Comparison of ENCODE assay signal across 7 mouse cellular contexts in the genomic region with DNA sequence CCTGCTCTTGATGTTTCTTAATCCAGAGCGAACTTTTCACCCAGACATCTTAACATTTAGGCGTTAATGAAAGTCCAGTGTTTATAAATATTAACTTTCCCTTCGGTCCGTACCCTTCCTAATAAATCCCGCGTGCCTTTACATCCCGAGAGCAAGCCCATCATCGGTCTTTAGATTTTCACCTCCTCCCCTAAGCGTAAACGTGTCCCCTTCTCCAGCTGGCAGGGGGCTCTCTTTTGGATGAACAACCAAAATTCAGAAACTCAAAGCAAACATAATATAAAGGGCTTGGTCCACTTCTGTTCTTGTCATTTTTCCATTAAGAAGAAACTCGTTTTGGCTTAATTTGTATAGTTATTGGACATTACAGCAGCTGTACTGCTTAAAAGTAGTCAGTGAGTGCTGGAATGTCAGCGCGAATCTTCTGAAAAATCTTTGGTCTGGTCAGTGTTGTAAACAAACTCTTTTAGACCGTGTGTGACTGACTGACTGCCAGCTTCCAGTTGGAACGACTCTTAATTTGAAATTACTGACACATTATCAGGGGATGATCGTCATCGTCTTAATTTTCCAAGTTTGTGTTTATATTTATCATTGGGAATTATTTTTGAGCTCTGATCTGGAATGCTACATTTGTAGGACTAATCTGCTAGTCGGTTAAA. TPM values are rescaled to one million over a fixed set of nuclear protein-coding genes. Genes with fewer than 3 reads are reported as not detected.
A peak's percentile ranks its signal among the peaks of the same experiment; 100 is the strongest.
DNase-seq lines count a peak whose midpoint lies in the region; ATAC-seq and TF ChIP-seq lines count a peak whose summit lies in the region.

No protein-coding gene starts in this region.

- no peak for TF ChIP-seq POLR2A in bone marrow macrophage, adult 2 months (IDR thresholded peaks at IDR 0.05; ENCODE audit: borderline replicate concordance, low read depth, low read length)

- in situ Hi-C loops in ES-E14 (cut with MboI; ENCODE audit: low sequenced_read_pairs in 2 of 2, unreplicated experiment in 2 of 2): no loop called here

- no peak overlapping the region for H3K27ac ChIP-seq in ES-E14 (ENCODE audit: insufficient read depth, low read depth, low read length, poor library complexity, severe bottlenecking)
- peak overlapping the region; percentile 74 for H3K27ac ChIP-seq in bone marrow macrophage, adult 2 months (ENCODE audit: insufficient read depth, low read depth, low read length)
- H3K27ac ChIP-seq in heart, embryonic 10.5 days: peak overlapping the region; percentile 96
- H3K27ac ChIP-seq in kidney, embryonic 16.5 days (ENCODE audit: low read length): peak overlapping the region; percentile 92
- H3K27ac ChIP-seq in midbrain, embryonic 12.5 days (replicated peaks): no peak overlapping the region

- no peak for DNase-seq in ES-E14 (ENCODE audit: low read depth, low spot score)
- DNase-seq in heart, embryonic 10.5 days (ENCODE audit: low spot score): no peak
- DNase-seq in layer of hippocampus, postnatal 36 days: no peak
- no peak for DNase-seq in layer of hippocampus, adult 18-20 months (ENCODE audit: low spot score in 2 of 2)

- no peaks in the 10 kb centered on the region for H3K27me3 ChIP-seq in heart, embryonic 10.5 days (ENCODE audit: insufficient read depth, poor library complexity, severe bottlenecking)
- H3K27me3 ChIP-seq in kidney, embryonic 16.5 days (ENCODE audit: insufficient read depth, low read length): no peaks in the 10 kb centered on the region
- H3K27me3 ChIP-seq in midbrain, embryonic 12.5 days: no peaks in the 10 kb centered on the region

- peak overlapping the region; percentile 90 to 99 for H3K4me3 ChIP-seq in ES-E14 (ENCODE audit: insufficient read depth in 1 of 2, low read depth in 1 of 2, low read length in 2 of 2, poor library complexity in 1 of 2, severe bottlenecking in 1 of 2)
- H3K4me3 ChIP-seq in bone marrow macrophage, adult 2 months (ENCODE audit: insufficient read depth, low read length): peak overlapping the region; percentile 97
- H3K4me3 ChIP-seq in heart, embryonic 10.5 days: peak overlapping the region; percentile 75
- peak overlapping the region; percentile 84 for H3K4me3 ChIP-seq in kidney, embryonic 16.5 days (ENCODE audit: low read length)
- peak overlapping the region; percentile 76 for H3K4me3 ChIP-seq in midbrain, embryonic 12.5 days

- 2% methylated on average over 18 of the region's 18 CpGs for WGBS in heart, embryonic 10.5 days
- 3% methylated on average over 18 of the region's 18 CpGs for WGBS in kidney, embryonic 16.5 days
- 6% methylated on average over 18 of the region's 18 CpGs for WGBS in midbrain, embryonic 12.5 days

- H3K9ac ChIP-seq in ES-E14 (ENCODE audit: insufficient read depth, low read depth, low read length, poor library complexity, severe bottlenecking): peak overlapping the region; percentile 97
- H3K9ac ChIP-seq in kidney, embryonic 16.5 days (replicated peaks; ENCODE audit: low read length): peak overlapping the region; percentile 91
- peak overlapping the region; percentile 82 for H3K9ac ChIP-seq in midbrain, embryonic 12.5 days (replicated peaks)

- no peak for TF ChIP-seq CTCF in bone marrow macrophage, adult 2 months (IDR thresholded peaks at IDR 0.05; ENCODE audit: low read depth, low read length)

- ATAC-seq in kidney, embryonic 16.5 days (ENCODE audit: low FRiP score, low TSS enrichment): no peak
- no peak for ATAC-seq in midbrain, embryonic 12.5 days (ENCODE audit: low FRiP score, low read depth)

- H3K4me1 ChIP-seq in ES-E14 (ENCODE audit: control insufficient read depth in 2 of 2, insufficient read depth in 2 of 2, low read length in 2 of 2, poor library complexity in 1 of 2): peaks cover 13 to 18% of the 10 kb centered on the region in 2 experiments
- peaks cover 15% of the 10 kb centered on the region for H3K4me1 ChIP-seq in bone marrow macrophage, adult 2 months (ENCODE audit: control insufficient read depth, insufficient read depth, low read length)
- H3K4me1 ChIP-seq in heart, embryonic 10.5 days: peaks cover 34% of the 10 kb centered on the region
- peaks cover 15% of the 10 kb centered on the region for H3K4me1 ChIP-seq in kidney, embryonic 16.5 days (ENCODE audit: insufficient read depth, low read length)
- H3K4me1 ChIP-seq in midbrain, embryonic 12.5 days: peaks cover 12% of the 10 kb centered on the region

- no peaks in the 10 kb centered on the region for H3K9me3 ChIP-seq in ES-E14 (ENCODE audit: control insufficient read depth, insufficient read depth, low read depth, low read length)
- H3K9me3 ChIP-seq in heart, embryonic 10.5 days: no peaks in the 10 kb centered on the region
- H3K9me3 ChIP-seq in kidney, embryonic 16.5 days (ENCODE audit: low read length): no peaks in the 10 kb centered on the region
- no peaks in the 10 kb centered on the region for H3K9me3 ChIP-seq in midbrain, embryonic 12.5 days

- H3K4me2 ChIP-seq in kidney, embryonic 16.5 days (replicated peaks; ENCODE audit: low read depth, low read length): peak overlapping the region; percentile 78
- peak overlapping the region; percentile 69 for H3K4me2 ChIP-seq in midbrain, embryonic 12.5 days (replicated peaks)

- H3K36me3 ChIP-seq in ES-E14 (ENCODE audit: control insufficient read depth, insufficient read depth, low read length, poor library complexity, severe bottlenecking): no peaks in the 10 kb centered on the region
- no peaks in the 10 kb centered on the region for H3K36me3 ChIP-seq in heart, embryonic 10.5 days
- no peaks in the 10 kb centered on the region for H3K36me3 ChIP-seq in kidney, embryonic 16.5 days (ENCODE audit: insufficient read depth, low read length)
- H3K36me3 ChIP-seq in midbrain, embryonic 12.5 days: no peaks in the 10 kb centered on the region

TF ChIP-seq in ES-E14, 5 proteins besides CTCF, POLR2A, EP300 and RAD21:
- TF ChIP-seq ZC3H11A (IDR thresholded peaks at IDR 0.05; ENCODE audit: borderline replicate concordance, low read depth, low read length) (no peak), ZNF384 (IDR thresholded peaks at IDR 0.05; ENCODE audit: low read depth, low read length) (no peak), CHD2 (IDR thresholded peaks at IDR 0.05; ENCODE audit: low read depth, low read length) (no peak), MAFK (IDR thresholded peaks at IDR 0.05; ENCODE audit: insufficient read depth, low read depth, low read length) (no peak), HCFC1 (IDR thresholded peaks at IDR 0.05; ENCODE audit: borderline replicate concordance, insufficient read depth, low read length) (no peak)

RNA-seq across cellular contexts. Expression of a gene that starts 0.9 kb away (rescaled TPM):
- 55.2 and 89.2 TPM in 2 replicates for total RNA-seq in ES-E14 (2012; rRNA removed)
- polyA plus RNA-seq in bone marrow macrophage, adult 2 months (2012; ENCODE audit: insufficient read depth, insufficient read length, missing spikeins): 65.3 and 67.2 TPM in 2 replicates
- polyA plus RNA-seq in heart, embryonic 10.5 days (2016; fragmentation: Nextera tagmentation; extraction: Ambion mirVana): 32.3 and 55.6 TPM in 2 replicates
- polyA plus RNA-seq in kidney, embryonic 16.5 days (2015; fragmentation: Nextera tagmentation; extraction: Ambion mirVana): 40.3 and 41.9 TPM in 2 replicates
- 39.5 and 40.0 TPM in 2 replicates for polyA plus RNA-seq in midbrain, embryonic 12.5 days (2016; fragmentation: Nextera tagmentation; extraction: Ambion mirVana)
- 10 to 100 TPM; 67.3 to 80.3 TPM for total RNA-seq in layer of hippocampus, postnatal 36 days (2021)
- total RNA-seq in layer of hippocampus, adult 18-20 months (2021): 10 to 100 TPM; 75.8 to 84.6 TPM

Comparison
In these comparisons a context has a peak if more than half of its experiments do, and no peak if none do; other contexts are left out.
1. H3K27ac ChIP-seq: peak in bone marrow macrophage, adult 2 months (single experiment), heart, embryonic 10.5 days (single experiment) and kidney, embryonic 16.5 days (single experiment); none in ES-E14 (single experiment) and midbrain, embryonic 12.5 days (single experiment).
2. Peak in every context shown above with its lines, with median percentiles within 50 percentile points of each other: H3K4me3 ChIP-seq and H3K9ac ChIP-seq.